Mouse (Mus musculus) hematopoietic stem cell, adult 5-6 weeks (primary cell): ENCODE results near the gene Olfr1098. TPM values are rescaled to one million over a fixed set of nuclear protein-coding genes. Genes with fewer than 3 reads are reported as not detected.

Experiments used
- ATAC-seq, 2 experiments: fragments of 125-278 bp in 1 of 2; replicated peaks in 1 of 2; 2 replicates each; pipeline ENCODE4 v1.8.0; 2016 to 2017; ENCODE audit warnings: inconsistent platforms in 2 of 2, mild to moderate bottlenecking in 2 of 2, moderate number of reproducible peaks in 2 of 2, low read depth in 1 of 2, moderate TSS enrichment in 1 of 2; ENCODE audit not compliant: low FRiP score in 2 of 2, poor library complexity in 2 of 2, severe bottlenecking in 2 of 2, insufficient read depth in 1 of 2, low TSS enrichment in 1 of 2
- total RNA-seq: library from RNA; stranded (forward); fragments of 172-1452, 232-1000 nt; gene quantifications from 2 replicates; pipeline ENCODE4 v1.2.3, GENCODE M21; 2017

Gene Olfr1098
- total RNA-seq: not detected in 2 replicates

- no peak for ATAC-seq
Observed at GRCm38 (mm10) chr2:86924445-86924844, at the start of gene Olfr1098. Gene Olfr1098 (minus strand): TSS chr2:86924545.

DNA sequence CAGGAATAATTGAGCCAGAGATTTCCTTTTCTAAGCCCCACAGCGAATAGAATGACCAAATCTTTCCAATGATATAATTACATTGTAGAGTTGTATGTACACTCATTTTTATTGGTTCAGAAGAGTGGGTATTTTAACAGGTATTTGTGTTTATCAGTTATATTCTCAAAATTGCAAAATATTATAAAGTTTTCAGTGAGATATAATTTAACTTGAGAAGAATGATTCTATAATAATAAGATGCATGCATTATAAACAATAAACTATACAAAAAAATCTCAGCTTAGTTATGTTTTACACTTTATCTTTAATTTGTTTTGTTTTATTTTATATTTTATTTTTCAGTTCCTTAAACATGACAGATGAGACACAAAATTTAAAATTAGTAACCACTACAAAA, 36.2 kb upstream of the Olfr1098 start, which contains the start of gene Olfr1099:
TSS of gene Olfr1099 (minus strand) at position 101 of the 400 bp plus-strand sequence.
- ATAC-seq: no peak

DNA sequence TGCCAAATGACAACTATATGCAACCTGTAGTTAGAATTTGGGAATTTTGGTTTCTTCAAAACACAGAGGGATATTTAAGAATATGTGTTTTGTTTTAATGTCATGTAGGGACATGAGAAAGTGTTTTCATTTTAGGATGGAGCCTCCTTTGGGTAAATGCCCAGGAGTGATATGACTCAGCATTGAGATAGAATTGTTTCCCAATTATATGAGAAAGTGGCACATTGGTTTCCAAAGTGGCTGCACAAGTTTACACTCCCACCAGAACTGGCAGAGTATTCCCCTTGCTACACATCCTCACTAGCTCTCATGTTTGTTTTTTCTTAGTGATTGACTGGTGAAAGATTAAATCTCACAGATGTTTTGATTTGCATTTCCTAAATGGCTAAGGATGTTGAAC, 2.2 kb upstream of the Olfr1098 start:
- no peak for ATAC-seq

- ATAC-seq: no peak
Observed at GRCm38 (mm10) chr2:86905647-86906046, 18.7 kb downstream of the Olfr1098 start.

- no peak for ATAC-seq
Observed at GRCm38 (mm10) chr2:86892116-86892515, 32.2 kb downstream of the Olfr1098 start, which contains the start of gene Olfr1097. Gene Olfr1097 (minus strand): TSS chr2:86892216.

GRCm38 (mm10) chr2:86874702-86875101, 49.6 kb downstream of the Olfr1098 start, which contains the start of gene Gm13723:
Gene Gm13723 (minus strand): TSS chr2:86874802.
- no peak for ATAC-seq

Other genes with a start within 250 kb of the Olfr1098 start
- gene Olfr1086, start 244.5 kb downstream of the Olfr1098 start, total RNA-seq: not detected in 2 replicates
- not detected in 2 replicates for gene Olfr1087, start 226.2 kb downstream of the Olfr1098 start, total RNA-seq
- gene Olfr1089, start 190.8 kb downstream of the Olfr1098 start, total RNA-seq: not detected in 2 replicates
- not detected in 2 replicates for gene Olfr1090, start 165.6 kb downstream of the Olfr1098 start, total RNA-seq
- gene Olfr1093, start 142.1 kb downstream of the Olfr1098 start, total RNA-seq: not detected in 2 replicates
- gene Olfr141, start 114.5 kb downstream of the Olfr1098 start, total RNA-seq: not detected in 2 replicates
- gene Olfr1094, start 99.9 kb downstream of the Olfr1098 start, total RNA-seq: not detected in 2 replicates
- gene Olfr1095, start 72.8 kb downstream of the Olfr1098 start, total RNA-seq: not detected in 2 replicates
- not detected in 2 replicates for gene Gm13723, start 49.7 kb downstream of the Olfr1098 start, total RNA-seq
- not detected in 2 replicates for gene Olfr1097, start 32.3 kb downstream of the Olfr1098 start, total RNA-seq
- not detected in 2 replicates for gene Olfr1099, start 36.1 kb upstream of the Olfr1098 start, total RNA-seq
- gene Olfr1100, start 55.4 kb upstream of the Olfr1098 start, total RNA-seq: not detected in 2 replicates
- gene Olfr1101, start 66.7 kb upstream of the Olfr1098 start, total RNA-seq: not detected in 2 replicates
- not detected in 2 replicates for gene Olfr1102, start 73.9 kb upstream of the Olfr1098 start, total RNA-seq
- gene Olfr1104, start 102.5 kb upstream of the Olfr1098 start, total RNA-seq: not detected in 2 replicates
- gene Olfr1105, start 112.0 kb upstream of the Olfr1098 start, total RNA-seq: not detected in 2 replicates
- not detected in 2 replicates for gene Olfr1106, start 127.7 kb upstream of the Olfr1098 start, total RNA-seq
- not detected in 2 replicates for gene Olfr1107, start 151.3 kb upstream of the Olfr1098 start, total RNA-seq
- not detected in 2 replicates for gene Olfr1109, start 171.5 kb upstream of the Olfr1098 start, total RNA-seq
- gene Olfr259, start 190.0 kb upstream of the Olfr1098 start, total RNA-seq: not detected in 2 replicates
- not detected in 2 replicates for gene Olfr1110, start 215.8 kb upstream of the Olfr1098 start, total RNA-seq
- not detected in 2 replicates for gene Olfr1111, start 228.1 kb upstream of the Olfr1098 start, total RNA-seq